Mouse (Mus musculus): ENCODE data around the gene Rem2.

DNA sequence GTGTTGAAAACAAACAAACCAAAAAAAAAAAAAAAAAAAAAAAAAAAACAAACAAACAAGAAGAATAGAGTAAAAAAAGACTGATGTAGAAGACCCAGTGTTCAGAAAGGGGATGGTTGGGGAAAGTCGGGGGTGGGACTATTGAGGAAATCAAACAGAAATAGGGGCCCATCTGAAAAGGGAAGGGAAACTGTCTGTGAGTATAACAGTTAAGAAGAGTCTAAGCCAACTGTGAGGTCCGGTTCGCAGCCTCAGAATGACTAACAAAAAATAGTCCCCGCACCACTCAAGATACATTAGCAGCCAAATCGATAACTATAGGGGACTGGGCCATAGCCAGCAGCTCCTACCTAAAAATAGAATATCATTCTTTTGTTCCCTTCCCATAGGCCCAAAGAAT, 17.3 kb downstream of the Rem2 start:
- TF ChIP-seq GATA1 (IDR thresholded peaks at IDR 0.05; ENCODE audit: low read length) (no peak), TAL1 (IDR thresholded peaks at IDR 0.05; ENCODE audit: low read length) (no peak)

Measured in erythroblast, embryonic 14.5 days (primary cell).